Mouse (Mus musculus) c-Kit-positive CD71-positive TER-119-positive erythroid progenitor cells, embryonic 14.5 days (primary cell): ENCODE data around the gene Hcn1.
"Not testable (repeated sequence)": the region's sequence is repeated elsewhere in the genome, so short reads cannot be mapped to it uniquely, and the experiment has no call there.

Experiments used
- DNase-seq: peaks from one replicate; pipeline ENCODE4 v3.0.0-alpha.2; 2013; ENCODE audit warnings: low spot score

The Hcn1 gene

GRCm38 (mm10) chr13:117877787-117878186 is 275.7 kb downstream of the Hcn1 start:
- no peak for DNase-seq

DNA sequence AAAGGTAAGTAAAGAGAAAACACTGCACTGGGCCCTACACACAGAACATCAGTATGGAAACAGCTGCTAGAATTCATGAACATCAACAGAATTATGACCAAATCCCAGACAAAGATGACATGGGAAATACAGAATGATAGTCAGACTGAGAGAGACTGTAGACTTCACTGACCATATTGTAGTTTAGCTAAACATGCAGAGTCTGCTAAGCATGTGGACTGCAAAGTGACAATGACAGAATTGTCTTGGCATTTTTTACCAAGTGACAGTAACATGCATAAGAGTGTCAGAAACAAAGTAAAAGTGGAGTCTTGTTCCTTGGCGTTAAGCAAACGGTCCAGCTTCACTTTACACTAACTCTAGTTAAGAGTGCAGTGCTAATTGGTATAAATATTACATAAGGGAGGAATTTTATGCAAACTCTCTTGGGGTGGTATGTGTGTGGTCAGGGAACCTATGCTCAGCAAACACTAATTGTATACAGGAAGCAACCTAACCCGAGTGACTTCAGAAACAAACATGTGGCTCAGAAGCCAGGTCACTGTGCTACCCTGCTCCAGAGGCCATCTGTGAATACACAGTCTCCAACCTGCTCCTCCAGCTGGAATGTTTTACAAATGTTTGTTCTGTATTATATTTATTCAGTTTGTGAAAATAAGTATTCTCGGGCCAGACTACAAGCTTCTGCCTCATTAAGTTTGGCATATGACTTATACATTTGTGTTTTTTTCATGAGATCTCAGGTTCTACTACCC is 278.5 kb downstream of the Hcn1 start:
- DNase-seq, result no peak

DNA sequence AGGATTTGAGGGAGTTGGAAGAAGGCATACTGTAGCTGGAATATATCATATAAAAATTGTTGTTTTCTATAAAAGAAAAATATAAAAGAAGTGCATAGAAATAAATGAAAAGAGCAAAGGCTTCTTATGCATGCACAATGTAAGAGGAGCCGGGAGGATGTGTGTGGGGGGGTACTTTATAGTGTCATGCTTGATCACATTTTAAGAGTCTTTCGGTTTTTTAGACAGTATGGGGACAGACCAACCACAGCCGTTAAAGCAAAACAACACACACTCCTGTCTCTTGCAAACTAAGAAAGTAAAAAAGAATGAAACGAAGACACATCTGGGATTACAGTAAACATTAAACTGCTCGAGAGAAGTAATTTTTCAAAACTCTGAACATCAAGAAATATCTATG is 290.0 kb downstream of the Hcn1 start:
- DNase-seq, result no peak

DNA sequence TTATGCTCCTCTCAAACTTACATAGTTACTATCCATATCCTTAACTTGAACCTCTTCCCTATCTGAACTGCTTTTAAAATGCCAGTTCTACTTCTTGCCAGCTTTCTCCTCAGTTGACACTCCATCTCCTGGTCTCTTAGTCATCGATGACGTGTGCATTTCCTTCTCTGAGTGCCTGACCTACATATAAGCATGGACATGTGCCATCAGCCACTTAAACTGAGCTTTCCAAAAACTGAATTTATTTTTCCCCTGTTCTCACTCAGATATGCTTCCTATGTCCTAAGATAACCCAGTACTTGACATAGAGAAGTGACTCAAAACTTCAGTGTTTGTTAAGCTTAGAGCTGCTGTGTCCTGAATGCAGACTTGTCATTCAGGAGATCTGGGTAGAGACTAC is 295.9 kb downstream of the Hcn1 start:
- DNase-seq, result no peak

GRCm38 (mm10) chr13:117907801-117908200 is 305.7 kb downstream of the Hcn1 start:
- no peak for DNase-seq

DNA sequence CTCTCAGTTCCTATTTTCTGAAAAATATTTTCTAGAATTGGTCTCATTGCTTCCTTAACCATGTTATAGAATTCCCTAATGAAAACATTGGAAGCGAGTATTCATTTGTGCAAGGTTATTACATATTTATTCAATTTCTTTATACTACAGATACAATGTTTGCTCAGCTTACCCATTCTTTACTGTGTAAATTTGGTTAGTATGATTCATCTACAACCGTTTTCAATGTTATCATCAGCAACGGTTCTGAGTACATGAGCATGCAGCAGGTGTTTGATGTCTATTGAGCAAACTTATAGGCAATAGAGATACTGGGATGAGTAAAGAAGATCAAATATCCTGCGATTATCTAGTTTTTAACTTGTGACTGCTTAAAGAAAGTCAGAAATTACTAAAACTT is 327.6 kb downstream of the Hcn1 start:
- DNase-seq, result no peak

GRCm38 (mm10) chr13:117931746-117932145 is 329.6 kb downstream of the Hcn1 start:
- DNase-seq, result no peak

DNA sequence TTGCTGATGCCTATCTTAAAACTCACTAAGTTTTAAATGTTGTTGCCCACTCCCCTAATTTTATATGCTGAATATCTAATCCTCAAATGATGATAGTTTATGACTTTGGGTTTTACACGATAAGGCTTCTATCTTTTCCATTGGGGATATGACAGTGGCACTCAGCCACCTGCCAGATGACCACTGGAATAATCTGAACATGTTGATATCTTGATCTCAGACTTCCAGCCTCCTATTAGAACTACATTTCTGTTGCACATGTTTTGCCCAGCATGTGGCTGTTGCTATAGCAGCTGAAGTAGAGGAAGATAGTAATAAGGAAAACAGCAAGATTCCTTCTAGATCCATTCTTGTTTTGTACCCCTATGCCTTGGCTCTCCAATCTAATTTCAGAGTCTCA is 336.6 kb downstream of the Hcn1 start:
- DNase-seq, result no peak

DNA sequence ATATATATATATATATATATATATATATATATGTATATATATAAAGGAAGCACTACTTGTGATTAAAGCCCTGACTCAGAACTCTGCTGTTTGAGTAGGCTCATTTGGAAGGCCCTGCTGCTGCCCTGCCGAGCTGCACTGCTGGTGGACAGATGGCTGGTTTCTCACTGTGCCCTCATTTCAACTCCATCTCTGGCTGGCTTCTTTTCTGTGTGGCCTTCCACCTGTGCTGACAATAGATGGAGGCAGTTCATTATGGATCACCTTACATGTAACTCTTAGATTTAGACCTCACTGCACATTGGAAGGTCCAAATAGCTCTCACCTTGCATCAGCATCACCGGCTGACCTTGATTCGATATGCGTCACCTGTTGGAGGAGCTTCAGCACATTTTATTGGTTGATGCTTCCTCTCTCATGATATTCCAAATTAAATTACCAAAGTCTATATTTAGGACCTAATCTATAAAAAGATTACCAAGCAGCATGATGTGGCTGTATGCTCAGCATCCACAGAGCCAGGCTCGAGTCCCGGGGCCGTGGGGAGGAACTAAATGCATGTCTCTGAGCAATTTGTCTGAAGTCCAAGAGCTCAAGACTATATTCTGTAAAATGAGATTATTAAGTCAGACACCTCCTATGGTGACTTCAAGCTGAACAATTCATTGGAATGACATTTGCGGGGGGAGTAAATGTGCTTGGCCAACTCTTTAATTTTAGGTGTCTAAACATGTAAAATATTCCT is 338.6 kb downstream of the Hcn1 start:
- DNase-seq, result no peak

GRCm38 (mm10) chr13:117946843-117947242 is 344.7 kb downstream of the Hcn1 start:
- no peak for DNase-seq

- no peak for DNase-seq
Observed at GRCm38 (mm10) chr13:117947704-117948376, 345.7 kb downstream of the Hcn1 start.

GRCm38 (mm10) chr13:117958496-117959421 is 356.6 kb downstream of the Hcn1 start:
- DNase-seq, result no peak

GRCm38 (mm10) chr13:117964620-117965019 is 362.5 kb downstream of the Hcn1 start:
- no peak for DNase-seq

DNA sequence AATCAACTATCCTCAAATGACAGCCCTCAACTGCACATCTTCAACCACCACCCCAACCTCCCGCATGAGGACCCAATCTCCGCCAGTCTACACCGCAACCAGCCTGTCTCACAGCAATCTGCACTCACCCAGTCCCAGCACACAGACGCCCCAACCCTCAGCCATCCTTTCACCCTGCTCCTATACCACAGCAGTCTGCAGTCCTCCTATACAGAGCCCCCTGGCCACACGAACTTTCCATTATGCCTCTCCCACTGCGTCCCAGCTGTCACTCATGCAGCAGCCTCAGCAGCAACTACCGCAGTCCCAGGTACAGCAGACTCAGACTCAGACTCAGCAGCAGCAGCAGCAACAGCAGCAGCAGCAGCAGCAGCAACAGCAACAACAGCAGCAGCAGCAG is 373.3 kb downstream of the Hcn1 start:
- no peak for DNase-seq

DNA sequence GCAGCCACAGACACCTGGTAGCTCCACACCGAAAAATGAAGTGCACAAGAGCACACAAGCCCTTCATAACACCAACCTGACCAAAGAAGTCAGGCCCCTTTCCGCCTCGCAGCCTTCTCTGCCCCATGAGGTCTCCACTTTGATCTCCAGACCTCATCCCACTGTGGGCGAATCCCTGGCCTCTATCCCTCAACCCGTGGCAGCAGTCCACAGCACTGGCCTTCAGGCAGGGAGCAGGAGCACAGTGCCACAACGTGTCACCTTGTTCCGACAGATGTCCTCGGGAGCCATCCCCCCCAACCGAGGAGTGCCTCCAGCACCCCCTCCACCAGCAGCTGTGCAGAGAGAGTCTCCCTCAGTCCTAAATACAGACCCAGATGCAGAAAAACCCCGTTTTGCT is 373.7 kb downstream of the Hcn1 start:
- no peak for DNase-seq

DNA sequence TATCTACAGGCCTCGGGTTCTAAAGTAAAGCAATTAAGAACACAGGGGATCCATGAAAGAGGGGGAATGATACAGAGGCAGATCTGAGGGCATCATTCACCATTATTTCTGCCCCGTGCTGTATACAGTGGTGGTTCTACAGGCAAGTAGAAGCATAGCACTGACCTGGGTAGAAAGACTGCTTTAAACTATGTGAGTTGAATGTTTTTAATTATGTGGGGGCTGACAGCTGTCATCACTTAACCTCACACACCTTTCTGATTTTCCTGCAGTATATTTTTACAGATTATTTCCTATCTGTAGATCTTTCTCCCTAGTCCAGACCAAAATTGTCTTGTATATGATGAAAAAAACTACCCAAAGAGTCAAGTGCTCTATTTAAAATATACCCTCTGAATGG is 382.2 kb downstream of the Hcn1 start:
- no peak for DNase-seq

- DNase-seq, result no peak
Observed at GRCm38 (mm10) chr13:117999767-118000488, 397.8 kb downstream of the Hcn1 start.

DNA sequence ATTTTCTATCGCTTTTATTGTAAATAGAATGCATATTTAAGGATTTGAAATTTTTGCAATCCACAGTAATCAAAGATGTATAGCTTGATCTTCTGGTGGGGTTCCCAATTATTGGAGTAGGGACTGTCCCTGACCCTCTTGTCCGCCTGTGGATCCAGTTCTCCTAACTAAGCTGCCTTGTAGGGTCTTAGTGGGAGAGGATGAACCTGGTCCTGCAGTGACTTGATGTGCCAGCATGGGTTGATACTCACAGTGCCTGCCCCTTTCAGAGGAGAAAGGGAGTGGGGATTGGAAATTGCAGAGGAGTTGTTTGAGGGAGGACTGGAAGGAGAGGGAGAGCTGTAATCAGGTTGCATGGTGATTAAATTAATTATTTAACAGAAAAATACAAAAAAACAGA is 398.4 kb downstream of the Hcn1 start:
- DNase-seq, result no peak

DNA sequence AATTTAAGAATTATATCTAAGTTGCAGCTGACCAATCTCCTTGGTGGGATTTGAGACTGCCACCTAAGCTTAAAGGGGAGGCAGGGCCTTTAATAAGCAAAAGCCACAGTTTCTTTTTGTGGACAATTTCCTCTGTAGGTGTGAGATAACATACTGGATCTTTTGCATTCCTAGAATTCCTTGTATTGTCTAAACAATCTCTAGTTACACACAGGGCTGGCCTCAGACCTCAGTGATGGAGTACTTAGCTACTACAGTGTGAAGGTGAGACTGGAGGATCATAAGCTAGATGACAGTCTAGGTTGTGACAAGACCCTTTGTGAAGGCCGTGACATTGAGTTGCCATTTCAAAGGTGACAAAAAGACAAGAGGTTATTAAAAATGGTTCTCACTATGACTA is 419.1 kb downstream of the Hcn1 start:
- no peak for DNase-seq

DNA sequence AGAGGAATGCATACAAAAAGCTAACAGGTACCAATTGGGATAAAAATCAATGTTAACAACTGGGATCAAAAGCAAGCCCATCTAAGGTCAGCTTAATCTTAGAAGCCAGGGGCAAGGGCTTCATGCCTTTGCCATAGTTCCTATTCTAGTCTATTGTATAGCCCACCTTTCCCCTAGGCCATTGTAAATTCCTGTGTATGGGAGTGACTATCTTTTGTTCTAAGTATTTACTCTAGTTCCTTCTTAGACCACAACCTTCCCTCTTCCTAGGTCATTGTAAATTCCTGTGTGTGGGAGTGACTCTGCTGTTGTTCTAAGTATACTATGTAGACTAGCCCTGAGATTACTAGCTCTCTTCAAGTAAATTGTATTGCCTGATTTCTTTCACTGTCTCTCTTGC is 420.8 kb downstream of the Hcn1 start:
- not testable (repeated sequence) for DNase-seq

GRCm38 (mm10) chr13:118023381-118023780 is 421.3 kb downstream of the Hcn1 start:
- no peak for DNase-seq
